Mouse (Mus musculus) embryonic fibroblast, embryonic 13.5 days (primary cell): ENCODE results near the gene Rbl2.

Experiments
- CTCF ChIP-seq: IDR thresholded peaks from 2 replicates; pipeline ENCODE4 v1.5.1; 2011; ENCODE audit warnings: mild to moderate bottlenecking, control low read depth, low read length, moderate library complexity, borderline replicate concordance; ENCODE audit not compliant: insufficient read depth
- POLR2A ChIP-seq: IDR thresholded peaks from 2 replicates; pipeline ENCODE4 v1.6.1; 2011; ENCODE audit warnings: low read depth, mild to moderate bottlenecking, control low read depth, low read length, moderate library complexity

DNA sequence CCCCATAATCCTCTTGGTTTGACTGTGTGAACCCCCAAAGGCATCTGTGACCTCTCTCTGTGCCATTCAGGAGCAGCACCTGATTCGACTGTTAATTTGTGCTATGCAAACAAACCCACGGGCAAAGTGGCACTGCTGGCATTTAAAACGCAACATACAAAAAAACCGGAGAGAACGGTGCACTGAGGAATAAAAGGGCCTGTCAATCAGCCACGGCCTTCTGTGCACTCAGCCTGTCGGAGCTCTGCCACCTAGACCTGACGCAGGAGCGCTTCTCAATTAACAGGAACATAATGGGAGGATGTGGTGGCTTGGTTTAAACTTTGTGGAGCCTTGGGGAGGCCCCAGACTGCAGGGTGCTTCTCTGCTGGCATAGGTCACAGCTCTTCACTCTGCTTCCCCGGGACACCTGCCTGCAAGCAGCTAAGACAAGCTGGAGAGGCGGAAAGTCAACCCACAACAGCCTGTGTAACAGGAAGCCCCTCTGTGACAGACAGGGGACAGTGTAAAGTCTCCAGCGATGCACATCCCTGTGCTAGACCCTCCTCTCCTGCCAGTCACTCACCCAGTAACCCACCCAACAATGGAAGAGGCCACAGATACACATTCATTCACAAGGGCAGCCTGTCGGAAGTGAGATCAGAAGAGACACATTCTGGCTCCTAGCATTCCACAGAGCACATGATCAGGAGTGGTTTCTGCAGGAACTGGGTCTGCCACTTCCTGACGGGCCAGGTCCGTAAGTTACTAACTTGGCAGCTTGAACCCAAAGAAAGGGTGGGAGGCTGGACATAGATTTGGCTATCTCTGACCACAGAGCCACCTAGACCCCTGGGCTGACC, 90.3 kb downstream of the Rbl2 start:
- TF ChIP-seq CTCF (no peak), POLR2A (no peak)
